Mouse (Mus musculus): Measurements from ENCODE around the gene Jdp2.

GRCm38 (mm10) chr12:85589870-85590382 lies 8.9 kb upstream of the Jdp2 start:
- TF ChIP-seq CTCF (IDR thresholded peaks at IDR 0.05; ENCODE audit: low read depth, low read length) (no peak), POLR2A (IDR thresholded peaks at IDR 0.05; ENCODE audit: extremely low read depth, insufficient read depth, low read length) (no peak)

Data from liver, adult 2 months (tissue).